Mouse (Mus musculus): ENCODE data around the gene Adcy9. TPM values are rescaled to one million over a fixed set of nuclear protein-coding genes. Genes with fewer than 3 reads are reported as not detected.

Gene Adcy9
- total RNA-seq (2014; rRNA removed) (23.0 and 24.5 TPM in 2 replicates), polyA plus RNA-seq (2012; rRNA removed) (10.0 and 15.0 TPM in 2 replicates)

- Histone ChIP-seq H3K79me2 (ENCODE audit: control insufficient read depth, insufficient read depth, low read length) (peaks cover 23% of the 10 kb centered on the region), H3K4me1 (ENCODE audit: control insufficient read depth, insufficient read depth, low read length) (peaks cover 28% of the 10 kb centered on the region), H3K9ac (ENCODE audit: low read depth, low read length) (peak within 1 kb of the TSS; percentile 97), H3K27me3 (ENCODE audit: control insufficient read depth, insufficient read depth, low read length) (no peaks in the 10 kb centered on the region), H3K4me3 (ENCODE audit: insufficient read depth, low read depth, low read length) (peak within 1 kb of the TSS; percentile 71), H3K27ac (replicated peaks; ENCODE audit: insufficient read depth, low read depth, low read length) (peak within 1 kb of the TSS; percentile 72), H3K36me3 (ENCODE audit: control insufficient read depth, insufficient read depth, low read length) (no peaks in the 10 kb centered on the region)
- WGBS = 3% methylated on average over 53 of the region's 64 CpGs
- DNase-seq (ENCODE audit: extremely low read depth, low read depth, low spot score) = no peak
- TF ChIP-seq CTCF (IDR thresholded peaks at IDR 0.05; ENCODE audit: low read depth, low read length) = no peak
- TF ChIP-seq POLR2A (IDR thresholded peaks at IDR 0.05; ENCODE audit: extremely low read depth, insufficient read depth, low read length) = peak; percentile 48; the same call in 1 of the 2 replicates
Observed at GRCm38 (mm10) chr16:4420298-4421054, at the start of gene Adcy9. TSS of gene Adcy9 (minus strand) at chr16:4420498.

- H3K4me3 ChIP-seq (ENCODE audit: insufficient read depth, low read depth, low read length) = no peak overlapping the region
- 0 out of 2 replicates have a peak, but pooled peaks cover 2% of the 10 kb centered on the region for H3K4me1 ChIP-seq (ENCODE audit: control insufficient read depth, insufficient read depth, low read length)
- no peaks in the 10 kb centered on the region for H3K27me3 ChIP-seq (ENCODE audit: control insufficient read depth, insufficient read depth, low read length)
- WGBS = 39% methylated on average over 10 of the region's 10 CpGs
- no peak overlapping the region for H3K27ac ChIP-seq (replicated peaks; ENCODE audit: insufficient read depth, low read depth, low read length)
- DNase-seq (ENCODE audit: extremely low read depth, low read depth, low spot score) = no peak
- TF ChIP-seq CTCF (IDR thresholded peaks at IDR 0.05; ENCODE audit: low read depth, low read length) (no peak), POLR2A (IDR thresholded peaks at IDR 0.05; ENCODE audit: extremely low read depth, insufficient read depth, low read length) (no peak)
- no peaks in the 10 kb centered on the region for H3K36me3 ChIP-seq (ENCODE audit: control insufficient read depth, insufficient read depth, low read length)
- no peak overlapping the region for H3K9ac ChIP-seq (ENCODE audit: low read depth, low read length)
- H3K79me2 ChIP-seq (ENCODE audit: control insufficient read depth, insufficient read depth, low read length) = no peaks in the 10 kb centered on the region
Observed at GRCm38 (mm10) chr16:4469599-4470352, 49.5 kb upstream of the Adcy9 start.

- no peak overlapping the region for H3K4me3 ChIP-seq (ENCODE audit: insufficient read depth, low read depth, low read length)
- H3K27me3 ChIP-seq (ENCODE audit: control insufficient read depth, insufficient read depth, low read length) = no peaks in the 10 kb centered on the region
- no peak for TF ChIP-seq CTCF (IDR thresholded peaks at IDR 0.05; ENCODE audit: low read depth, low read length)
- TF ChIP-seq POLR2A (IDR thresholded peaks at IDR 0.05; ENCODE audit: extremely low read depth, insufficient read depth, low read length) = no peak
- H3K36me3 ChIP-seq (ENCODE audit: control insufficient read depth, insufficient read depth, low read length) = no peaks in the 10 kb centered on the region
- no peak overlapping the region for H3K27ac ChIP-seq (replicated peaks; ENCODE audit: insufficient read depth, low read depth, low read length)
- no peaks in the 10 kb centered on the region for H3K79me2 ChIP-seq (ENCODE audit: control insufficient read depth, insufficient read depth, low read length)
- WGBS = 76% methylated on average over 9 of the region's 9 CpGs
- no peak for DNase-seq (ENCODE audit: extremely low read depth, low read depth, low spot score)
- H3K9ac ChIP-seq (ENCODE audit: low read depth, low read length) = no peak overlapping the region
- no peaks in the 10 kb centered on the region for H3K4me1 ChIP-seq (ENCODE audit: control insufficient read depth, insufficient read depth, low read length)
Observed at GRCm38 (mm10) chr16:4464529-4465089, 44.3 kb upstream of the Adcy9 start.

GRCm38 (mm10) chr16:4457927-4458326, 37.6 kb upstream of the Adcy9 start:
- no peak overlapping the region for H3K27ac ChIP-seq (replicated peaks; ENCODE audit: insufficient read depth, low read depth, low read length)
- no peaks in the 10 kb centered on the region for H3K36me3 ChIP-seq (ENCODE audit: control insufficient read depth, insufficient read depth, low read length)
- no peak overlapping the region for H3K9ac ChIP-seq (ENCODE audit: low read depth, low read length)
- DNase-seq (ENCODE audit: extremely low read depth, low read depth, low spot score) = no peak
- H3K4me1 ChIP-seq (ENCODE audit: control insufficient read depth, insufficient read depth, low read length) = no peaks in the 10 kb centered on the region
- H3K79me2 ChIP-seq (ENCODE audit: control insufficient read depth, insufficient read depth, low read length) = no peaks in the 10 kb centered on the region
- H3K27me3 ChIP-seq (ENCODE audit: control insufficient read depth, insufficient read depth, low read length) = no peaks in the 10 kb centered on the region
- TF ChIP-seq POLR2A (IDR thresholded peaks at IDR 0.05; ENCODE audit: extremely low read depth, insufficient read depth, low read length) (no peak), CTCF (IDR thresholded peaks at IDR 0.05; ENCODE audit: low read depth, low read length) (no peak)
- no peak overlapping the region for H3K4me3 ChIP-seq (ENCODE audit: insufficient read depth, low read depth, low read length)
- WGBS = 90% methylated on average over 3 of the region's 3 CpGs

- no peak for DNase-seq (ENCODE audit: extremely low read depth, low read depth, low spot score)
- H3K4me1 ChIP-seq (ENCODE audit: control insufficient read depth, insufficient read depth, low read length) = no peaks in the 10 kb centered on the region
- H3K27me3 ChIP-seq (ENCODE audit: control insufficient read depth, insufficient read depth, low read length) = no peaks in the 10 kb centered on the region
- H3K79me2 ChIP-seq (ENCODE audit: control insufficient read depth, insufficient read depth, low read length) = no peaks in the 10 kb centered on the region
- 91% methylated on average over 5 of the region's 5 CpGs for WGBS
- H3K36me3 ChIP-seq (ENCODE audit: control insufficient read depth, insufficient read depth, low read length) = no peaks in the 10 kb centered on the region
- H3K9ac ChIP-seq (ENCODE audit: low read depth, low read length) = no peak overlapping the region
- H3K27ac ChIP-seq (replicated peaks; ENCODE audit: insufficient read depth, low read depth, low read length) = no peak overlapping the region
- no peak overlapping the region for H3K4me3 ChIP-seq (ENCODE audit: insufficient read depth, low read depth, low read length)
- TF ChIP-seq CTCF (IDR thresholded peaks at IDR 0.05; ENCODE audit: low read depth, low read length) = no peak
- no peak for TF ChIP-seq POLR2A (IDR thresholded peaks at IDR 0.05; ENCODE audit: extremely low read depth, insufficient read depth, low read length)
Observed at GRCm38 (mm10) chr16:4456391-4456790, 36.1 kb upstream of the Adcy9 start.
